8 mouse cellular contexts compared by ENCODE assay signal in the genomic region with DNA sequence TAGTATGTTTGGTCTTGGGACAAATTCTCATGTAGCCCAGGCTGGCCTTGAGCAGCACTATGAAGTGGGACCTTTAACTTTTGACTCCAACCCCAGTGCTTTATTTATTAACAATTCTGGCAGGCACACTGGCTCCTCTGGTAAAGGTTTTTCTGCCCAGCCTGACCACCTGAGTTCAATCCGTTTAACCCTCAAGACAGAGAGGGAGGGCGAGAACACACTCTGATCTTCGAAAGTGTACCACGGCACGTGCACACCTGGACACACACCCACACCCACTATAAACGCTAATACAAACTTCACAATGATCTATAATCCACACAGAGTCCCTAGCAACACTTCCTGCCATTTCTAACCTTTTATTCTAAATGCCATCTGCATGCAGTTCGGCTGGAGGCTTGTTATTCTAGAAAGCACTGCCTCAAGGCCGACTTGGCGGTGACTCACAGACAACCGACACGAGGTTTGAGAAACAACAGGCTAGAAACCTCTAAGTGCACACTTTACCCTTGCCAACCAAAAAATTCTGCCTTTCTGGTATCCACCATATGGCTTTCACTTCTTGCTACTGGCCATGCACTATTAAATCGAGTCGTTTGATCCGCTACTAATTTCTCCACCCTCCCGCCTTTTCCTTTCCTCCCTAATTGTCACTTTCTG. TPM values are rescaled to one million over a fixed set of nuclear protein-coding genes. Genes with fewer than 3 reads are reported as not detected.
A peak's percentile ranks its signal among the peaks of the same experiment; 100 is the strongest.
DNase-seq lines count a peak whose midpoint lies in the region; ATAC-seq and TF ChIP-seq lines count a peak whose summit lies in the region.

No protein-coding gene starts in this region.

- TF ChIP-seq CTCF in lung, postnatal 0 days (IDR thresholded peaks at IDR 0.05): no peak

- H3K36me3 ChIP-seq in lung, postnatal 0 days (ENCODE audit: insufficient read depth, low read length): peaks cover 3% of the 10 kb centered on the region; the same call in 1 of the 2 replicates
- H3K36me3 ChIP-seq in kidney, embryonic 16.5 days (ENCODE audit: insufficient read depth, low read length): peaks cover 16% of the 10 kb centered on the region
- H3K36me3 ChIP-seq in neural tube, embryonic 13.5 days: peaks cover 23% of the 10 kb centered on the region

- H3K4me3 ChIP-seq in lung, postnatal 0 days (ENCODE audit: low read depth, low read length): peak overlapping the region; percentile 77
- H3K4me3 ChIP-seq in kidney, embryonic 16.5 days (ENCODE audit: low read length): peak overlapping the region; percentile 90
- peak overlapping the region; percentile 93 for H3K4me3 ChIP-seq in neural tube, embryonic 13.5 days

- TF ChIP-seq EP300 in lung, postnatal 0 days (IDR thresholded peaks at IDR 0.05): no peak

- DNase-seq in lung, postnatal 0 days (ENCODE audit: low spot score): peak; percentile 50
- no peak for DNase-seq in lung, adult 18-20 months
- peak; percentile 34 for DNase-seq in R1 (ENCODE audit: low read depth, low spot score)
- DNase-seq in cerebellum, adult 11 months: no peak
- DNase-seq in embryo, embryonic 9.5 days (ENCODE audit: extremely low spot score): no peak

- no peaks in the 10 kb centered on the region for H3K9me3 ChIP-seq in lung, postnatal 0 days (ENCODE audit: low read length)
- no peaks in the 10 kb centered on the region for H3K9me3 ChIP-seq in kidney, embryonic 16.5 days (ENCODE audit: low read length)
- no peaks in the 10 kb centered on the region for H3K9me3 ChIP-seq in neural tube, embryonic 13.5 days

- no peaks in the 10 kb centered on the region for H3K27me3 ChIP-seq in lung, postnatal 0 days (replicated peaks; ENCODE audit: insufficient read depth, low read length)
- no peaks in the 10 kb centered on the region for H3K27me3 ChIP-seq in kidney, embryonic 16.5 days (ENCODE audit: insufficient read depth, low read length)
- H3K27me3 ChIP-seq in neural tube, embryonic 13.5 days: no peaks in the 10 kb centered on the region

- WGBS in lung, postnatal 0 days: 5% methylated on average over 15 of the region's 15 CpGs
- 4% methylated on average over 15 of the region's 15 CpGs for WGBS in kidney, embryonic 16.5 days
- 18% methylated on average over 15 of the region's 15 CpGs for WGBS in neural tube, embryonic 13.5 days

- H3K9ac ChIP-seq in lung, postnatal 0 days (replicated peaks; ENCODE audit: low read depth): peak overlapping the region; percentile 69
- H3K9ac ChIP-seq in kidney, embryonic 16.5 days (replicated peaks; ENCODE audit: low read length): peak overlapping the region; percentile 91
- peak overlapping the region; percentile 91 for H3K9ac ChIP-seq in neural tube, embryonic 13.5 days

- H3K4me2 ChIP-seq in lung, postnatal 0 days (replicated peaks; ENCODE audit: low read depth, low read length): peak overlapping the region; percentile 93
- H3K4me2 ChIP-seq in kidney, embryonic 16.5 days (replicated peaks; ENCODE audit: low read depth, low read length): peak overlapping the region; percentile 71
- peak overlapping the region; percentile 90 for H3K4me2 ChIP-seq in neural tube, embryonic 13.5 days

- H3K27ac ChIP-seq in lung, postnatal 0 days (ENCODE audit: low read length): peak overlapping the region; percentile 65; the same call in 1 of the 2 replicates
- peak overlapping the region; percentile 59 for H3K27ac ChIP-seq in kidney, embryonic 16.5 days (ENCODE audit: low read length)
- H3K27ac ChIP-seq in neural tube, embryonic 13.5 days (replicated peaks): no peak overlapping the region

- ATAC-seq in lung, postnatal 0 days: peak; percentile 34; the same call in 1 of the 2 replicates
- peak; percentile 3; the same call in 1 of the 2 replicates for ATAC-seq in erythroblast, adult 5-6 weeks (replicated peaks; ENCODE audit: low FRiP score, poor library complexity, severe bottlenecking)
- no peak; the same call in 1 of the 2 replicates for ATAC-seq in kidney, embryonic 16.5 days (ENCODE audit: low FRiP score, low TSS enrichment)
- no peak for ATAC-seq in neural tube, embryonic 13.5 days (ENCODE audit: low read depth)

- peaks cover 9% of the 10 kb centered on the region; the same call in 1 of the 2 replicates for H3K4me1 ChIP-seq in lung, postnatal 0 days (ENCODE audit: insufficient read depth, low read depth, low read length)
- peaks cover 7% of the 10 kb centered on the region for H3K4me1 ChIP-seq in kidney, embryonic 16.5 days (ENCODE audit: insufficient read depth, low read length)
- H3K4me1 ChIP-seq in neural tube, embryonic 13.5 days (replicated peaks): peaks cover 15% of the 10 kb centered on the region

RNA-seq across cellular contexts. Expression of a gene that starts 0.8 kb away (rescaled TPM):
- 10.3 and 11.1 TPM in 2 replicates for polyA plus RNA-seq in lung, postnatal 0 days (2015; fragmentation: Nextera tagmentation; extraction: Ambion mirVana)
- 7.5 and 14.2 TPM in 2 replicates for total RNA-seq in erythroblast, adult 5-6 weeks (2015; ENCODE audit: low replicate concordance)
- 11.4 and 13.4 TPM in 2 replicates for total RNA-seq in erythroblast, adult 5-6 weeks (2017; ENCODE audit: low replicate concordance)
- polyA plus RNA-seq in kidney, embryonic 16.5 days (2015; fragmentation: Nextera tagmentation; extraction: Ambion mirVana): 66.3 and 66.6 TPM in 2 replicates
- 20.4 and 23.0 TPM in 2 replicates for polyA plus RNA-seq in neural tube, embryonic 13.5 days (2015; fragmentation: Nextera tagmentation; extraction: Ambion mirVana)

Comparison
In these comparisons a context has a peak if more than half of its experiments do, and no peak if none do; other contexts are left out.
1. DNase-seq: peak in lung, postnatal 0 days (single experiment) and R1 (single experiment); none in lung, adult 18-20 months (0 of 2), cerebellum, adult 11 months (single experiment) and embryo, embryonic 9.5 days (single experiment).
2. ATAC-seq: peak in lung, postnatal 0 days (single experiment) and erythroblast, adult 5-6 weeks (single experiment); none in kidney, embryonic 16.5 days (single experiment) and neural tube, embryonic 13.5 days (single experiment).
3. Peak in every context shown above with its lines, with median percentiles within 50 percentile points of each other: H3K4me2 ChIP-seq, H3K4me3 ChIP-seq and H3K9ac ChIP-seq.